Mouse (Mus musculus): ENCODE measurements at regions not wholly inside any gene's neighbourhood (a gene's known extent, or its start where the extent isn't known, plus 50 kb on each side); places are given as distances from the start of the nearest gene placed in this dataset.

DNA sequence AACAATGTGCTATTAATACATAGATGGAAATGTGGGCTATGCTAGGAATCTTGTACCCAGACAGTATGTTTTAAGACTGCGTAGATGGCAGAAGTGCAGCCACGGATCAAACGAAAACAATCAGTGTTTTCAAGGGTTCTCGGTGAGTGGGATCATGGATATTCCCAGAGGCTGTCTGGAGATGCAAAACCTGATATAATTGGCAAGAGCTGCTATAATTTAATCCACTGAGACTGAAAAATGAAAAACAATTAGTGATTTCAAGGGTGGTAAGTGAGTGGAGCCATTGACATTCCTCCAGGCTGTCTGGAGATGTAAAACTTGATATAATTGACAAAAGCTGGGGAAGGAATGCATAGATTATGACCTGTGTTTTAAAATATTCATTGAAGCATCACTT is 545.5 kb upstream of the Api5 start:
- TF ChIP-seq CTCF (IDR thresholded peaks at IDR 0.05): no peak
- POLR2A ChIA-PET: no interaction called here
- CTCF ChIA-PET: no interaction called here
- in situ Hi-C loops (cut with MboI; ENCODE audit: low pct_unique_long_range_greater_than_20kb): no loop called here
- DNase-seq (ENCODE audit: low read depth, low spot score) (no peak), ATAC-seq (no peak)
- H3K27me3 ChIP-seq: no peaks in the 10 kb centered on the region

DNA sequence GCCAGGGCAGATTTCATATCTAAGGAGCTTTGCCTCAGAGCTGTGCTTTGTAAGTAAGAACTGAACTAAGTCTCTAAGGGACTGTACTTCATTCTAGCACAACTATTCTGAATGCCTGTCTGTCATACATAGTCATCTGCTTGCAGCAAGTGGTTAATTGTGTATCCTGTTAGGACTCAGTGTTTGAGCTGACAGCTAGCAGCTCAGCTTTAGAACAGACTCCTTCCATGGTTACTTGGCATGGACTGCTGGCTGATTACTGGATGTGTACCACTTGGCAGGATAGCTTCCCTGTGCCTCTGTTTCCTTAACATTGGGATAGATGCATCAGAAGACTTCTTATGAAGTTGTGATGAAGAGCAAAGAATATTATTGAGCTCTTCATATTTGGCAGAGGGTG is 525.6 kb upstream of the Api5 start:
- DNase-seq (ENCODE audit: low read depth, low spot score): no peak
- H3K27me3 ChIP-seq: no peaks in the 10 kb centered on the region
- ChIA-PET CTCF (no interaction called here), POLR2A (no interaction called here)
- in situ Hi-C loops (cut with MboI; ENCODE audit: low pct_unique_long_range_greater_than_20kb): no loop called here
- TF ChIP-seq CTCF (IDR thresholded peaks at IDR 0.05): no peak
- no peak for ATAC-seq

DNA sequence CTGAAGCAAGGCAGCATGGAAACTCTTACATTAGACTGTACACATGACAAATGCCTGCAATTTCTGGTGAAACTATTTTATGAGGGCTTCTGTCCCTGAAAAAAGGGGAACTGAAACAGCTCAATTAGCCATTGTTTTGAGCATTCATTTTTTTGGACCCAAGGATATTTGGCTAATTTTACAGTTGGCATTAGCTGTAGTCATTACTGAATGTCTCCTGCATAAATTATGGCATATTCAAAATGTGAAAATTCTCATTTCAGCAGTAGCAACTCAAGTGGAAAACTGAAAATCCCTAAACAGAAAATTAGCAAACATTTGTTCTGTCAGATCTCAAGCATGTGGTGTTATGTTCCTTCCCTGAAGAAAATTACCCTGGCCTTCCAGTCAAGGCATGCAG is 507.7 kb upstream of the Api5 start:
- ATAC-seq (no peak), DNase-seq (ENCODE audit: low read depth, low spot score) (no peak)
- no peaks in the 10 kb centered on the region for H3K27me3 ChIP-seq
- in situ Hi-C loops (cut with MboI; ENCODE audit: low pct_unique_long_range_greater_than_20kb): no loop called here
- TF ChIP-seq CTCF (IDR thresholded peaks at IDR 0.05): no peak
- ChIA-PET POLR2A (no interaction called here), CTCF (interaction anchor here (2.0 kb wide), 1 partner anchor 13 kb away, joined by 4 read pairs; no protein-coding TSS in a partner anchor)

DNA sequence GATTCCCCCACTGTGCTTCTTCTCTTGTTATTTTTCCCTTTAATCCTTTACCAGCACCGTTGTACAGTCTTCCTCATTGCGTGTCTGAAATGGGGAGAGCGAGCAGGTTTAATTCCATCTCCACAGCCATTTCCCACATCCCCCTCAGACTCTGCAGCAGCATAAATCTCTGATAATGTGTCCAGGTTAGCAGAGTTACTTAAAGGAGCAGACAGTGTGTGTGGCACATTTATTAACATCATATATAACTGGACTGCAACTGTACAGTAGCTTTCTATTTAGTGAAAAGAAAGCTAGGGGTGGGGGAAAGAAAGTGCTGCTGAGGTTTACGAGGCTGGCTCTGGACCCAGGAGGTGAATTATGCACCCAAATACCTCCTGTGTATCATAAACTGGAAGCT is 494.2 kb upstream of the Api5 start:
- TF ChIP-seq CTCF (IDR thresholded peaks at IDR 0.05): no peak
- CTCF ChIA-PET: no interaction called here
- POLR2A ChIA-PET: no interaction called here
- DNase-seq (ENCODE audit: low read depth, low spot score) (no peak), ATAC-seq (no peak)
- in situ Hi-C loops (cut with MboI; ENCODE audit: low pct_unique_long_range_greater_than_20kb): no loop called here
- H3K27me3 ChIP-seq: no peaks in the 10 kb centered on the region

DNA sequence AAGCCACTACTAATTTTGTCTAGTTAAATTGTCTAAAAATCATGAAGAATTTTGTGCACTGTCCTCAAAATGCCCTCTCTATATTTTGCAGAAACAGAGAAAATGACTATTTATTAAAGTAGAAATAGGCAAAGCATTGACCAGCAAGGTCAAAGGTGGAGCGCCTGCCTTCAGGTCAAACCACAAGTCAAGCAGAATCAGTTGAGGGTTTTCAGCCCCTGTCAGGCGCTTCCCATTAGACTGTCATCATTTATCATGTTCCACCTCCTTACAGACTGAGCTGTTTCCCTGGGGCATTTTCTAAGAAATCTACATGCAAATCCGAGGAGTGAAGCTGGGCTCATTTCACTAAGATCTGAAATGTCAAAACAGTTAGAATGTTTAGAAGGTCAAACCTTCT is 481.4 kb upstream of the Api5 start:
- DNase-seq (ENCODE audit: low read depth, low spot score) (no peak), ATAC-seq (no peak)
- TF ChIP-seq CTCF (IDR thresholded peaks at IDR 0.05): no peak
- no peaks in the 10 kb centered on the region for H3K27me3 ChIP-seq
- POLR2A ChIA-PET: no interaction called here
- CTCF ChIA-PET: no interaction called here
- in situ Hi-C loops (cut with MboI; ENCODE audit: low pct_unique_long_range_greater_than_20kb): no loop called here

DNA sequence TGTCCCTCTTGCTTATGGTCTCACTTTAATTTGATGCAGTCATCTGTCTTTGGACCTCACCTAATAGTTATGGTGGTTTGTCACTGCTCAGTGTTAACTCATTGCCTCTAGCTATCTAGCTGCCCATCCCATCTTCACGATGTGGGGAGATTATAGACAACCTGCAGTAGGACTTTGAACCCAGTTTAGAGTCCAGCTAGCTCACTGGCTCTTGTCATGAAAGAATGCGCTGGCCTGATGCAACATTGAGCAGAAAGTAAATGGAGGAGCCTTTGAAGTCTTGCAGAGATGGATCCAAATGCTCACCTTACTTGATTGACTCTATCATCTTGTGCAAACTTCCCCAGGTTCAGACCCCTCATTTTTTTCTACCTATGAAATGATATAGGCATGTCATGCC is 480.1 kb upstream of the Api5 start:
- in situ Hi-C loops (cut with MboI; ENCODE audit: low pct_unique_long_range_greater_than_20kb): no loop called here
- DNase-seq (ENCODE audit: low read depth, low spot score) (no peak), ATAC-seq (no peak)
- ChIA-PET CTCF (no interaction called here), POLR2A (no interaction called here)
- TF ChIP-seq CTCF (IDR thresholded peaks at IDR 0.05): no peak
- no peaks in the 10 kb centered on the region for H3K27me3 ChIP-seq

DNA sequence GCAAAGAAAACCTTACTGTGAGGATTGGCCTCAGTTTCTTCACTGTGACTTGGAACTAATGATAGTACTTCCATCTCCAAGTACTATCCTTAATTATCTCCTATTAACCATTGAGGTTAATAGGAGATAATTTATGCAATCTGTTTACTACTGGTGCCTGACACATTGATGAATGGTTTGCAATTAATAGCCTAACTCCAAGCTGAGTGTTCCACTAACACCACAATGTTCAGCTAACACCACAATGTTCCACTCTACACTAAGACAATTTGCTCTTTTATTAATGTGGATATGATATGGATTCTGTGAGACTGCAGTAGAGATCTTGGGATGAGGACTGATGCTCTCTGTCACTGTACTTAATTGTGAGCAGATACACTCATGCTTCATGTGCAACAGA is 463.6 kb upstream of the Api5 start:
- TF ChIP-seq CTCF (IDR thresholded peaks at IDR 0.05): no peak
- CTCF ChIA-PET: no interaction called here
- H3K27me3 ChIP-seq: no peaks in the 10 kb centered on the region
- in situ Hi-C loops (cut with MboI; ENCODE audit: low pct_unique_long_range_greater_than_20kb): no loop called here
- POLR2A ChIA-PET: no interaction called here
- DNase-seq (ENCODE audit: low read depth, low spot score) (no peak), ATAC-seq (no peak)
